Mouse (Mus musculus) hindbrain, postnatal 0 days (tissue): Measurements from ENCODE around the gene Abhd15. TPM values are rescaled to one million over a fixed set of nuclear protein-coding genes. Genes with fewer than 3 reads are reported as not detected.

Experiments
- ATAC-seq: fragments of 200-750 bp; cut with Nextera tagmentation; 2 replicates; pipeline ENCODE4 v1.8.0; 2017; ENCODE audit warnings: mild to moderate bottlenecking, moderate TSS enrichment, moderate library complexity
- DNase-seq: peaks from one replicate; pipeline ENCODE4 v3.0.0-alpha.2; 2015; ENCODE audit warnings: low spot score
- H3K27ac ChIP-seq: fragments of 300-500 bp; sonication (generic); 2 replicates; pipeline ENCODE4 v1.5.1; 2014; ENCODE audit warnings: mild to moderate bottlenecking
- H3K27me3 ChIP-seq: fragments of 300-500 bp; sonication (generic); 2 replicates; pipeline ENCODE4 v1.6.1; 2014; ENCODE audit warnings: low read length, mixed read lengths; ENCODE audit not compliant: insufficient read depth
- H3K36me3 ChIP-seq: fragments of 300-500 bp; sonication (generic); 2 replicates; pipeline ENCODE4 v1.6.1; 2014; ENCODE audit warnings: low read length, mixed read lengths; ENCODE audit not compliant: insufficient read depth
- H3K4me1 ChIP-seq: fragments of 300-500 bp; sonication (generic); 2 replicates; pipeline ENCODE4 v1.6.1; 2014; ENCODE audit warnings: antibody characterized with exemption, low read length, mixed read lengths; ENCODE audit not compliant: insufficient read depth
- H3K4me2 ChIP-seq: fragments of 300-500 bp; sonication (generic); 2 replicates; pipeline ENCODE4 v1.6.1; 2014; ENCODE audit warnings: low read depth, mild to moderate bottlenecking, low read length, moderate library complexity, mixed read lengths
- H3K4me3 ChIP-seq: fragments of 300-500 bp; sonication (generic); 2 replicates; pipeline ENCODE4 v1.5.1; 2014; ENCODE audit warnings: low read length
- H3K9ac ChIP-seq: fragments of 300-500 bp; sonication (generic); replicated peaks from 2 replicates; pipeline ENCODE4 v1.6.1; 2014; ENCODE audit warnings: mild to moderate bottlenecking, low read length, moderate library complexity, mixed read lengths
- H3K9me3 ChIP-seq: fragments of 300-500 bp; sonication (generic); 2 replicates; pipeline ENCODE4 v1.6.1; 2016; ENCODE audit warnings: low read length, mixed read lengths
- CTCF ChIP-seq: IDR thresholded peaks from 2 replicates; pipeline ENCODE4 v1.5.1; 2016; ENCODE audit warnings: antibody characterized with exemption, control low read depth, low read depth
- WGBS: fragments of 180-500 bp; shearing (Covaris S2); extraction: QIAGEN DNeasy Blood & Tissue Kit; methylation state at CpG from one replicate; pipeline ENCODE4 v1.1.7; 2014; 5-methylcytosine and 5-hydroxymethylcytosine counted together
- polyA plus RNA-seq: library from polyadenylated mRNA; unstranded; fragments of >200 nt; fragmentation: Nextera tagmentation; extraction: Ambion mirVana; gene quantifications from 2 replicates; pipeline ENCODE4 v1.2.1, GENCODE M21; 2015
- total RNA-seq: library from RNA; depleted of rRNA; stranded (reverse); fragments of >200 nt; gene quantifications from 2 replicates; pipeline ENCODE4 v1.2.3, GENCODE M21; 2014

Gene Abhd15
- total and polyA plus RNA-seq, 2 experiments from 2014 or later, result 2.1 to 3.6 TPM

- Histone ChIP-seq H3K4me3 (no peak overlapping the region), H3K27me3 (no peaks in the 10 kb centered on the region), H3K4me2 (no peak overlapping the region), H3K9ac (no peak overlapping the region), H3K27ac (no peak overlapping the region), H3K36me3 (peaks cover 21% of the 10 kb centered on the region), H3K9me3 (no peaks in the 10 kb centered on the region), H3K4me1 (no peaks in the 10 kb centered on the region)
- ATAC-seq (no peak), DNase-seq (no peak)
- no peak for TF ChIP-seq CTCF
- 92% methylated on average over 16 of the region's 16 CpGs for WGBS
These were observed 42.1 kb upstream of the Abhd15 start for GRCm38 (mm10) chr11:77472775-77473174.

- Histone ChIP-seq H3K4me1 (no peaks in the 10 kb centered on the region), H3K4me3 (no peak overlapping the region), H3K27ac (no peak overlapping the region), H3K9ac (no peak overlapping the region), H3K27me3 (no peaks in the 10 kb centered on the region), H3K36me3 (peaks cover 12% of the 10 kb centered on the region), H3K4me2 (no peak overlapping the region), H3K9me3 (no peaks in the 10 kb centered on the region)
- DNase-seq (no peak), ATAC-seq (no peak)
- TF ChIP-seq CTCF, result no peak
- 86% methylated on average over 14 of the region's 14 CpGs for WGBS
These were observed 38.7 kb upstream of the Abhd15 start for GRCm38 (mm10) chr11:77476216-77476615.

DNA sequence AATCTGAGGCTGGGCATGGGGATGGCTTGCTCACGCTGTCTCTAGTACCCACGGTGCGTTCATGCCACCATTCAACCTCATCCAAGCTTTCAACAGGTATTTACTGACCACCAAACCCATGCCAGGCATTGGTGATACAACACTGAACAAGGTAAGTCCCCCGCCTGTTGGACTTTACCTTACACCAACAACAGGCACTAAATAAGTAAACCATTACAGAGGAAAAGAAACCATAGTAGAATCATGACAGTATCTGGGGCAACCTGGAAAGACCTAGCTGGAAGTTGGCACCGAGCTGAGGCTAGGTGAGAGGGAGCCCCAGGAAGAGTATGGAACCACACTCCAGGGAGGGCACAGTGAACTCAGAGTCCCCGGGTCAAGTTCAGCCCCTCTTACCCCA, 38.0 kb upstream of the Abhd15 start:
- WGBS, result 95% methylated on average over 6 of the region's 6 CpGs

GRCm38 (mm10) chr11:77483043-77483442, 31.9 kb upstream of the Abhd15 start:
- H3K4me1 ChIP-seq, result peaks cover 28% of the 10 kb centered on the region
- ATAC-seq (no peak), DNase-seq (no peak)
- H3K27ac ChIP-seq, result no peak overlapping the region
- no peaks in the 10 kb centered on the region for H3K27me3 ChIP-seq
- H3K4me3 ChIP-seq, result no peak overlapping the region
- 68% methylated on average over 3 of the region's 3 CpGs for WGBS
- H3K9me3 ChIP-seq, result no peaks in the 10 kb centered on the region
- no peak for TF ChIP-seq CTCF
- no peak overlapping the region for H3K9ac ChIP-seq
- H3K4me2 ChIP-seq, result no peak overlapping the region
- no peaks in the 10 kb centered on the region for H3K36me3 ChIP-seq

More for the DNA sequence above, 38.0 kb upstream of the Abhd15 start:
- no peak for ATAC-seq
- H3K27me3 ChIP-seq, result no peaks in the 10 kb centered on the region
- no peak for DNase-seq
- TF ChIP-seq CTCF, result no peak
- H3K9ac ChIP-seq, result no peak overlapping the region
- no peaks in the 10 kb centered on the region for H3K4me1 ChIP-seq
- H3K4me3 ChIP-seq, result no peak overlapping the region
- H3K36me3 ChIP-seq, result peaks cover 10% of the 10 kb centered on the region
- H3K9me3 ChIP-seq, result no peaks in the 10 kb centered on the region
- H3K27ac ChIP-seq, result no peak overlapping the region
- H3K4me2 ChIP-seq, result no peak overlapping the region

DNA sequence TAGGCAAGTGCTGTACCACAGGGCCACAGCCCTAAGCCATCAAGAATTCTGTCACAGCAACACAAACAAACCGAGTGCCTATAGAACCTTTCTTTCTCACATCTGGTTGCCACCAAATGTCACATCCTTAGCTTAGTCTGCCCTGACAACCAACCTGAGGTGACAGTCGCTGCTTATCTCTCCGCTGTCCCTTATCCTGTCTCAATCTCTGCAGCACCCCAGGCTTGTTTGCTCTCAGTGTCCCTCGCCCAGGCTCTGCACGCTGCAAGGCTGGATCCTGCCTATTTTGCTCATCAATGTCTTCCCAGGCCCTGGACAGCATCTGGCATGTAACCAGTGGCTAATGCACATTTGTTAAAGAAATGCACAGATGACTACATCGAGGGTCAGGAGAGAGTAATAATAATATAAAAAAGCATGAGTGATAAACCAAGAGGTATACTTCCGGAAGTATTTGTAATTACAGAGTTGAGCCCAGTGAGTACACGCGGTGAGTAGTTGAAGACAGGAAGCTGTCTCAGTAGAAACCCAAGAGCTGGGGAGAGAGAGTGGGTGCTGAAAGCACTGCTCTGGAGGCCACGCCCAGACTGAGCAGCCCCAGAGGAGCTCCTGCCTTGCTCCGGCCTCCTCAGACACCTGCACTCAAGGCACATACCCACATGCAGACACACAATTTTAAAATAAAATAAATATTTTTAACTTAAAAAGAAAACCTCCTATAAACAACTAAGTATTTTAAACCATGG, 31.2 kb upstream of the Abhd15 start:
- WGBS, result 71% methylated on average over 11 of the region's 11 CpGs
- H3K9ac ChIP-seq, result no peak overlapping the region
- no peaks in the 10 kb centered on the region for H3K9me3 ChIP-seq
- H3K27me3 ChIP-seq, result no peaks in the 10 kb centered on the region
- H3K4me1 ChIP-seq, result peaks cover 34% of the 10 kb centered on the region
- DNase-seq (no peak), ATAC-seq (no peak)
- H3K27ac ChIP-seq, result no peak overlapping the region
- H3K36me3 ChIP-seq, result no peaks in the 10 kb centered on the region
- H3K4me2 ChIP-seq, result no peak overlapping the region
- no peak for TF ChIP-seq CTCF
- H3K4me3 ChIP-seq, result no peak overlapping the region

DNA sequence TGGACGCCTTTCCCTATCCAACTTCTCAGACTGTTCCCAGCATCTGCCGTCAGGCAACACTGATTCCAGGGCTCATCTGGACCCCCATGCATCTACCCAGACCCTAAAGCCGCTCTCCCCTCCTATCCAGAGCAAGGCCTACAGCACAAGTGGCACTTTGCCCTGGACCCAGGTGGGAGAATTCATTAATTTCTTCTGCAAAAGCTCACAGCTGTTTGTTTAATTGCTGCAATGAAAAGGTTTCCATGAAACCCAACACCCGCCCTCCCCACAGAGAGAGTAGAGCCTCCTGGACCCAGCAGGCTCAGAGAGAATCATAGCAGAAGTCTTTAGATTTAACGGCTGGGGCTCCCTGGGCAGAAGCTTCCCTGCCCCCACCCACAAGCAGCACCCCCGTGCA, 29.7 kb upstream of the Abhd15 start:
- peak; percentile 60 for DNase-seq
- Histone ChIP-seq H3K9me3 (no peaks in the 10 kb centered on the region), H3K36me3 (no peaks in the 10 kb centered on the region), H3K27me3 (no peaks in the 10 kb centered on the region), H3K4me3 (no peak overlapping the region), H3K27ac (no peak overlapping the region), H3K4me2 (0 out of 2 replicates have a peak overlapping the region, but pooled peaks have one; percentile 17), H3K9ac (no peak overlapping the region), H3K4me1 (peaks cover 38% of the 10 kb centered on the region)
- no peak for TF ChIP-seq CTCF
- WGBS, result 39% methylated on average over 6 of the region's 6 CpGs
- ATAC-seq, result no peak

DNA sequence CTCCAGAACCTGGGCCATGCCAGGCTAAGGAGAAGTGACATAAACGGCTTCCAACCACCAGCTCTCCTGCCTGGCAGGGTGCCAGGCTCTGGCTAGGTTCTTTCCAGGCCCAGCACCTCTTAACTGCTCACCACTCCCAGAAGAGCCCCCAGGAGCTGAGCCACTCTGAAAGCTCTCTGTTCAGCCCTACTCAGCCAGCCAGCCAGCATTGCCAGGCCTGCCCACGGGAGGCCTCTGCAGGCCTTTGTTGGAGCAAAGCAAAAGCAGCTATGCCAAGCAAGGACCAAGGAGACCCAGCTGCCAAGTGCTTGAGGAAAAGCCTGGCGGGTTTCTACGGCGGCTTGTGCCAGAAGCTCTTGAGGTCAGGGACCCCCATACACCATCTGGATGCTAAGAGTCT, 28.1 kb upstream of the Abhd15 start:
- peak; percentile 50 for TF ChIP-seq CTCF
- Histone ChIP-seq H3K9ac (peak overlapping the region; percentile 43), H3K4me1 (peaks cover 43% of the 10 kb centered on the region), H3K4me3 (peak overlapping the region; percentile 11), H3K9me3 (no peaks in the 10 kb centered on the region), H3K4me2 (peak overlapping the region; percentile 94), H3K36me3 (no peaks in the 10 kb centered on the region), H3K27me3 (no peaks in the 10 kb centered on the region), H3K27ac (peak overlapping the region; percentile 60)
- DNase-seq, result peak; percentile 86
- peak; percentile 36; the same call in 1 of the 2 replicates for ATAC-seq
- WGBS, result 7% methylated on average over 5 of the region's 5 CpGs
